Mouse (Mus musculus) common myeloid progenitor, adult 5-6 weeks (primary cell): ENCODE measurements around the gene Kpna6. TPM values are rescaled to one million over a fixed set of nuclear protein-coding genes. Genes with fewer than 3 reads are reported as not detected.

ENCODE experiments used
- ATAC-seq: replicated peaks from 2 replicates; pipeline ENCODE4 v1.8.0; 2016; ENCODE audit warnings: low read depth, mild to moderate bottlenecking, moderate TSS enrichment, inconsistent platforms; ENCODE audit not compliant: poor library complexity, severe bottlenecking
- total RNA-seq: library from RNA; stranded (forward); fragments of 200-1000, 187-1606 nt; gene quantifications from 2 replicates; pipeline ENCODE4 v1.2.3, GENCODE M21; 2017

Kpna6 gene
- total RNA-seq, 1 experiment from 2014 or later = 26.2 TPM

- no peak for ATAC-seq
Observed at GRCm38 (mm10) chr4:129654770-129655169, 17.8 kb downstream of the Kpna6 start.

GRCm38 (mm10) chr4:129650359-129650758, 22.2 kb downstream of the Kpna6 start:
- no peak for ATAC-seq

GRCm38 (mm10) chr4:129648656-129649055, 23.9 kb downstream of the Kpna6 start:
- no peak for ATAC-seq

GRCm38 (mm10) chr4:129645204-129645603, 27.4 kb downstream of the Kpna6 start:
- ATAC-seq = no peak

- no peak for ATAC-seq
Observed at GRCm38 (mm10) chr4:129641756-129642155, 30.8 kb downstream of the Kpna6 start.

GRCm38 (mm10) chr4:129640638-129641467, 31.7 kb downstream of the Kpna6 start, which contains the start of gene Txlna:
Txlna (minus strand) TSS chr4:129641065.
- peak; percentile 87 for ATAC-seq

- ATAC-seq = 0 out of 2 replicates have a peak, but pooled peaks have one; percentile 8
Observed at GRCm38 (mm10) chr4:129640101-129640637, 32.4 kb downstream of the Kpna6 start.

- ATAC-seq = no peak
Observed at GRCm38 (mm10) chr4:129639221-129639620, 33.3 kb downstream of the Kpna6 start.

GRCm38 (mm10) chr4:129633852-129634251, 38.7 kb downstream of the Kpna6 start:
- no peak for ATAC-seq

GRCm38 (mm10) chr4:129631867-129632266, 40.7 kb downstream of the Kpna6 start:
- no peak for ATAC-seq

GRCm38 (mm10) chr4:129630944-129631343, 41.6 kb downstream of the Kpna6 start:
- ATAC-seq = no peak

GRCm38 (mm10) chr4:129626035-129626434, 46.5 kb downstream of the Kpna6 start:
- no peak for ATAC-seq

- ATAC-seq = no peak
Observed at GRCm38 (mm10) chr4:129625496-129625895, 47.1 kb downstream of the Kpna6 start.

- ATAC-seq = peak; percentile 59
Observed at GRCm38 (mm10) chr4:129625029-129625370, 47.6 kb downstream of the Kpna6 start.

GRCm38 (mm10) chr4:129624281-129625028, 48.1 kb downstream of the Kpna6 start:
- ATAC-seq = peak; percentile 91

- peak; percentile 8 for ATAC-seq
Observed at GRCm38 (mm10) chr4:129623681-129624091, 48.9 kb downstream of the Kpna6 start, which contains the start of gene Ccdc28b. Ccdc28b (minus strand) TSS chr4:129623947.

- no peak for ATAC-seq
Observed at GRCm38 (mm10) chr4:129622803-129623535, 49.6 kb downstream of the Kpna6 start.

GRCm38 (mm10) chr4:129622120-129622802, 50.3 kb downstream of the Kpna6 start:
- ATAC-seq = no peak

GRCm38 (mm10) chr4:129621283-129621841, 51.2 kb downstream of the Kpna6 start:
- no peak for ATAC-seq
